Mouse (Mus musculus) left cerebral cortex, adult 2 months (tissue): ENCODE measurements around the gene Smg9. TPM values are rescaled to one million over a fixed set of nuclear protein-coding genes. Genes with fewer than 3 reads are reported as not detected.

Experiments
- DNase-seq, 2 experiments: peaks; one replicate each; pipeline ENCODE4 v3.0.0; 2021 to 2022; ENCODE audit warnings: low spot score in 2 of 2, mixed read lengths in 1 of 2; ENCODE audit errors: extremely low spot score in 1 of 2
- H3K27ac ChIP-seq: fragments of 200-600 bp; 2 replicates; pipeline ENCODE4 v1.8.1; 2022
- H3K4me3 ChIP-seq: fragments of 200-600 bp; 2 replicates; pipeline ENCODE4 v1.8.1; 2022
- CTCF ChIP-seq: fragments of 200-600 bp; IDR thresholded peaks from 2 replicates; pipeline ENCODE4 v1.8.1; 2022; ENCODE audit warnings: antibody characterized with exemption, mild to moderate bottlenecking, moderate library complexity
- intact Hi-C: fragments of 180-260 bp; cut with DNase I; formaldehyde crosslinking; loops from one replicate; pipeline ENCODE4 v1.15.1; 2025
- total RNA-seq, 2 experiments: library from RNA; stranded (reverse); gene quantifications; 2 replicates each; pipeline ENCODE4 v1.2.3; 2021

Gene Smg9
- total RNA-seq, 2 experiments from 2014 or later: 43.7 to 47.5 TPM

- no peak for DNase-seq
- Histone ChIP-seq H3K4me3 (no peak overlapping the region), H3K27ac (peak overlapping the region; percentile 44; the same call in 1 of the 2 replicates)
- no peak for TF ChIP-seq CTCF
- intact Hi-C loops: no loop called here
Measured at GRCm38 (mm10) chr7:24439891-24440290, 40.5 kb downstream of the Smg9 start.

DNA sequence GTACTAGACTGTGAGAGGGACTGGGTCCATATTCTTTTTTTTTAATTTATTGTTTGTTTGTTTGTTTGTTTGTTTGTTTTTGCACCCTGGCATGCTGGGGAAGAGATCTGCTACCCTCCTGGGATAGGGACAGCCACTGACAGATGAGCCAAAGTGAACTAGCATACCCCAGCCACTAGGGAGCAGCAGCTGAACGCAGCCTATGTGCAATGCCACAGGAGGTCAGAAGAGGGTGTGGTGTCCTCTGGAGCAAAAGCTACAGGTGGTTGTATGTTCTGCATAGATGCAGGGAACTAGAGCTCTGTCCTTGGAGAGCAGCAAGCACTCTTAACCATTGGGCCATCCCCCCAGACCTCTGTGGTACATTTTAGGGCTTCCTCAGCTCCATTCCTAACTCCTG is 42.4 kb downstream of the Smg9 start:
- intact Hi-C loops: no loop called here
- DNase-seq: peak; percentile 55 to 57
- H3K4me3 ChIP-seq: no peak overlapping the region
- no peak overlapping the region for H3K27ac ChIP-seq
- TF ChIP-seq CTCF: peak; percentile 91

- TF ChIP-seq CTCF: no peak
- Histone ChIP-seq H3K4me3 (no peak overlapping the region), H3K27ac (no peak overlapping the region)
- DNase-seq: no peak
- intact Hi-C loops: no loop called here
Measured at GRCm38 (mm10) chr7:24442313-24442712, 42.9 kb downstream of the Smg9 start.

- intact Hi-C loops: no loop called here
- Histone ChIP-seq H3K4me3 (no peak overlapping the region), H3K27ac (peak overlapping the region; percentile 66)
- no peak for DNase-seq
- TF ChIP-seq CTCF: no peak
Measured at GRCm38 (mm10) chr7:24445266-24445926, 46.0 kb downstream of the Smg9 start.

DNA sequence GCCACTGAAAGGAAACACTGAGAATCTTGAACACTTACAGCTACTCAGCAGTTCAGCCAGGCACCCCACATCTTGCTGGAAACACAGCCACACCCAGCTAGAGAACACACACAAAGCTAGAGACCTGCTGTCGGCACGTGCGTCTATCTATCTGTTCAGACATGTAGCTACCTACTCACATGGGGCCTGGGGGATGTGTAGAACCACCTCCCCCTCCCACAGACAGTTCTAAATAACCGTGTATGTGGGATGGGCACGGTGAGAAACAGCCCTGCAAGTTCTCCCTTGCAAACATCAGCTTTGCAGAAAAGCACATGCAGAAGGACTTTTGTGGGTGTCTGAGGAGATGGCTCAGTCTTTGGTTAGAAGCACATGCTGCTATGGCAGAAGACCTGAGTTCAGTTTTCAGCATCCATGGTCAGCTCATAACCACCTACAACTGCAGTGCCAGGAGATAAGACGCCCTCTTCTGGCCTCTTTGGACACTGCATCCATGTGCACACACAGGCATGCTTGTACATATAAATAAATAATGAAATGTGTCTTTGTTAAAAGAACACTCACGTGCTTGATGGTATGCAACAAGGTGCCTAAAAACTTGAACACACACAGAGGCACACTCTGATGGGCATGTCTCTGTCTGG is 47.4 kb downstream of the Smg9 start:
- Histone ChIP-seq H3K4me3 (no peak overlapping the region), H3K27ac (peak overlapping the region; percentile 66; the same call in 1 of the 2 replicates)
- intact Hi-C loops: loop anchor here (2.0 kb wide), 1 partner anchor 34 kb away; no protein-coding TSS in a partner anchor
- peak; percentile 30 for TF ChIP-seq CTCF
- peak in 1 of 2 experiments; percentile 45 for DNase-seq

DNA sequence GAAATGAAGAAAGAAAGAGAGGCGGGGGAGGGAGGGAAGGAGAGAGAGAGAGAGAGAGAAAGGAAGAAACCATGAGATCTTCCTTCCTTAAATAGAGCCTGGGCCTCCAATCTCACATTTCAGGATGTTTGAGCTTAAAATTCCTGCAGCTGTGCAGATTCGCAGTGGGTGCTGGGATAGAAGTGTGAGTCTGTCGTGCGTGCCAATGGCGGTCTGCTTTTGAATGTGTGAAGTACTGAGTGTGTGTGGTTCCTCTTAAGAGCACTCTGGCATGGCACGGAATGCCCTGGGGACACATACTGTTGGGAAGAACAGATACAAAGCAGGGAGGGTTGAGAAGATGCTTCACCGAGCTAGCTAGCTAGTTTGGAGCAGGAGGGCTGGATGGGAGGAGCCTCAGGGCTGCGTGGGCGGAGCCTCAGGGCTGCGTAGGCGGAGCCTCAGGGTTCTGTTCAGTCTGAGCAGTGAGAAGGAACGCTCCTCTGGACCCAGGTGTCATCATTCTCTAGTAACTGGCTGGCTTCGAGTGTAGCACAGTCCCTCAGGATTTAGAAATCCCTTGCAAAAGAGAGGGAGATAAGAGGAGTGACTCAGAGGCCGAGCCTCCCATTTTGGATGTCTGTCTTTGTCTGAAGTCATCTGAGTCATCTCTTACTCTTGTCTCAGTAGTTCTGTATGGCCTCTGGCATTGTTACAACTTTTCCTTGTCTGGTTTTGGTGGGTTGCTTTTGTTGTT is 49.5 kb downstream of the Smg9 start:
- H3K27ac ChIP-seq: peak overlapping the region; percentile 21
- no peak for DNase-seq
- H3K4me3 ChIP-seq: no peak overlapping the region
- intact Hi-C loops: no loop called here
- TF ChIP-seq CTCF: no peak

DNA sequence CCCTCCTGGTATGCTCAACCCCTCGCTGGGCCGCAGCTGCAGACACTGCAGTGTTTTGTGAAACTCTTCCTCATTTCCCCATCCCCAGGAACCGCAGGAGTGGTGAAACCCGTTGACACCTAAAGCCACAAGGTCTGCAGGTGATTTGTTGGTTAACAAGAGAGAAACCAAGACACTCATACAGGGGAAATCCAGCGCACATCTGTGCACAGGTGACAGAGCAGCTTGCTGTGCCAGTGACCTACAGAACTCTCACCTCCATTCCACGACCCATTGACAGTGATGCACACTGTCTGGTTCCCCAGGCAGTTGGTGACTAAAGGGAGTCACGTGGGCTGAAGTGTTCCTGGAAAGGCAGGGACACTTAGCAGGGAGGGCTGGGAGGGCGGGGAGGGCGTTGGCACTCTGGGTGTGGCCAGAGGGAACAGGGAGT is 51.2 kb downstream of the Smg9 start:
- H3K4me3 ChIP-seq: no peak overlapping the region
- DNase-seq: no peak
- no peak for TF ChIP-seq CTCF
- intact Hi-C loops: no loop called here
- H3K27ac ChIP-seq: no peak overlapping the region

DNA sequence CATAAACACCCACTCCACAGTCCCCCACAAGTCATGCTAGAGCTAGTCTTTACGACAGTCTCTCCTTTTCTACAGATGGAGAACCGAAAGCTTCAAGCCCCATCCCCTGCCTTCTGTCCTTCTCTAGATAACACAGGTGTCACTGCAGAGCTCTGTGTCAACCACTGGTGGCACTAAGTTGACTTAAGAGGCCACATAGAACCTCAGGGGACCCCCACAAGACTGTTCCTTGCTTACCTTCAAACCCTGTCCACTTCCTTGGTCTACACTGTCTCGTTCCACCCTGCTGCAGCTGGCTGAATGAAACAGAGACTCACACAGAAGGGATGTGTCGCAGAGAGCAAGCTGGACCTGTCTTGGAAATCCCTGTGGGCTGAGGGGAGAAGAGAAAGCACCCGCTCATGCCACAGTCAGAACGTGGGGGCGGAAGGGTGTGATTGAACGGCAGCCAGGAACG is 52.5 kb downstream of the Smg9 start, which contains the start of gene Irgc1:
Irgc1 (minus strand) TSS at position 443 of the 457 bp plus-strand sequence.
- no peak for TF ChIP-seq CTCF
- intact Hi-C loops: no loop called here
- H3K27ac ChIP-seq: no peak within 1 kb of the TSS
- H3K4me3 ChIP-seq: no peak within 1 kb of the TSS
- no peak for DNase-seq

- H3K4me3 ChIP-seq: no peak overlapping the region
- DNase-seq: no peak
- intact Hi-C loops: no loop called here
- no peak overlapping the region for H3K27ac ChIP-seq
- TF ChIP-seq CTCF: no peak
Measured at GRCm38 (mm10) chr7:24454199-24454598, 54.8 kb downstream of the Smg9 start.

- intact Hi-C loops: no loop called here
- Histone ChIP-seq H3K27ac (no peak overlapping the region), H3K4me3 (no peak overlapping the region)
- no peak for TF ChIP-seq CTCF
- no peak for DNase-seq
Measured at GRCm38 (mm10) chr7:24455726-24456125, 56.3 kb downstream of the Smg9 start.

- DNase-seq: no peak
- no peak for TF ChIP-seq CTCF
- intact Hi-C loops: no loop called here
- H3K4me3 ChIP-seq: no peak overlapping the region
- H3K27ac ChIP-seq: no peak overlapping the region
Measured at GRCm38 (mm10) chr7:24457726-24458370, 58.4 kb downstream of the Smg9 start.
